Mouse (Mus musculus) heart, embryonic 13.5 days (tissue): ENCODE measurements around the gene Spink2. TPM values are rescaled to one million over a fixed set of nuclear protein-coding genes. Genes with fewer than 3 reads are reported as not detected.

Source experiments
- ATAC-seq: fragments of 200-750 bp; cut with Nextera tagmentation; 2 replicates; pipeline ENCODE4 v1.8.0; 2017; ENCODE audit warnings: moderate TSS enrichment; ENCODE audit not compliant: insufficient number of reproducible peaks, low FRiP score, low TSS enrichment; ENCODE audit errors: extremely low read depth
- H3K27ac ChIP-seq: fragments of 300-500 bp; sonication (generic); replicated peaks from 2 replicates; pipeline ENCODE4 v1.5.1; 2015; ENCODE audit warnings: moderate library complexity, mild to moderate bottlenecking, inconsistent platforms
- H3K27me3 ChIP-seq: fragments of 300-500 bp; sonication (generic); replicated peaks from 2 replicates; pipeline ENCODE4 v1.6.1; 2015; ENCODE audit warnings: mild to moderate bottlenecking, inconsistent platforms
- H3K36me3 ChIP-seq: fragments of 300-500 bp; sonication (generic); 2 replicates; pipeline ENCODE4 v1.6.1; 2015; ENCODE audit warnings: mild to moderate bottlenecking, inconsistent platforms
- H3K4me1 ChIP-seq: fragments of 300-500 bp; sonication (generic); 2 replicates; pipeline ENCODE4 v1.6.1; 2015; ENCODE audit warnings: inconsistent platforms
- H3K4me2 ChIP-seq: fragments of 300-500 bp; sonication (generic); 2 replicates; pipeline ENCODE4 v1.6.1; 2015; ENCODE audit warnings: inconsistent platforms, mild to moderate bottlenecking, moderate library complexity
- H3K4me3 ChIP-seq: fragments of 300-500 bp; sonication (generic); 2 replicates; pipeline ENCODE4 v1.5.1; 2015; ENCODE audit warnings: moderate library complexity, mild to moderate bottlenecking, inconsistent platforms
- H3K9ac ChIP-seq: fragments of 300-500 bp; sonication (generic); 2 replicates; pipeline ENCODE4 v1.6.1; 2015; ENCODE audit warnings: inconsistent platforms, mild to moderate bottlenecking, moderate library complexity
- H3K9me3 ChIP-seq: fragments of 300-500 bp; sonication (generic); 2 replicates; pipeline ENCODE4 v1.6.1; 2016; ENCODE audit warnings: inconsistent platforms
- WGBS: fragments of 180-500 bp; shearing (Covaris S2); methylation state at CpG from one replicate; pipeline ENCODE4 v1.1.7; 2015; ENCODE audit warnings: mixed read lengths; 5-methylcytosine and 5-hydroxymethylcytosine counted together
- polyA plus RNA-seq: library from polyadenylated mRNA; unstranded; fragments of >200 nt; fragmentation: Nextera tagmentation; extraction: Ambion mirVana; gene quantifications from 2 replicates; pipeline ENCODE4 v1.2.1, GENCODE M21; 2015

The Spink2 gene
- polyA plus RNA-seq, 1 experiment from 2014 or later: 5.7 TPM

DNA sequence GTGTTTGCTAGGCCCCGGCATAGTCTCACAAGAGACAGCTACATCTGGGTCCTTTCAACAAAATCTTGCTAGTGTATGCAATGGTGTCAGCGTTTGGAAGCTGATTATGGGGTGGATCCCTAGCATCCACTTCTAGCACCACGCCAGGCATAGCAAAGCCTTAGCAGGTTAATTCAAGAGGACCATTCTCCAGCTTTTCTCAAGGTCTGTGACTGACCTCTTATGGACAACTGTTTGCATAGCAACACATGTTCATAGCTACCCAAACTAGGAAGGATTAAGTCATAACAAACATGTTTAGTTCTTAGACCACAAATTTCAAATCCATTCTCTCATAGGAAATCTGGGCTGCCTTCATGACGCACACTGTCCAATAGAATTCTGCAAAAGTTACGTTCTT lies 40.7 kb downstream of the Spink2 start:
- 50% methylated on average over 5 of the region's 5 CpGs for WGBS
- Histone ChIP-seq H3K4me3 (no peak overlapping the region), H3K36me3 (no peaks in the 10 kb centered on the region), H3K9ac (no peak overlapping the region), H3K27ac (no peak overlapping the region), H3K4me2 (no peak overlapping the region), H3K4me1 (no peaks in the 10 kb centered on the region), H3K9me3 (no peaks in the 10 kb centered on the region), H3K27me3 (no peaks in the 10 kb centered on the region)
- ATAC-seq: no peak

DNA sequence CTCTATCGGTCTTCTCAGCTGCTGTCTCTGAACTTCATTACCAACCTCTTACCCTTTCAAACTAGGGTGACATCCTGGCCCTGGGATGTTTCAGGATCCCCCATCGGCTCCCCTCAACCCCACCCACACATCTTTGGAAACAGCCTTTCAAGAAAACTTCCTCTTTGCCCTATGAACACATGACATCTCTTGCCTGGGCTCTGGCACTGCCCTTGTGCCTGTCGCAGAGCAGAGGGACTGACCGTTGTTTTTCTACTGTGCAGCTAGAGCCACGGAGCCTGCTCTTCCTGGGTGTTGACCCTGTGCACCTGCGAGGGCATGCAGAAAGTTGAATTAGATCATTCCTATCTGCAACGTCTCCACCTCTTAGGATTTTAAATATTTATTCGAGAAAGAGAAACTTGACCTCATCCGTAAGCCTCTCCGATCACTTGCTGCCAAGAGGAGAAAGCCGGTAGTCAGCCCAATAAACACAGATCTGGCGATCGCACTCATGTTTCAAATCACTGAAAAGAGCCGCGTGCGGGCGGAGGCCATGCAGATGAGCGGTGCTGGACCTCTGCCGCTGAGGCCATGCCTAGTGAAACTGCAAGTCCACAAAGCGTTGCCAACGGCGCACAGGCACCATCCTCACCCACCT lies 43.8 kb downstream of the Spink2 start:
- Histone ChIP-seq H3K9me3 (no peaks in the 10 kb centered on the region), H3K4me1 (no peaks in the 10 kb centered on the region), H3K4me2 (no peak overlapping the region), H3K27me3 (no peaks in the 10 kb centered on the region), H3K27ac (no peak overlapping the region), H3K4me3 (no peak overlapping the region), H3K36me3 (no peaks in the 10 kb centered on the region), H3K9ac (no peak overlapping the region)
- no peak for ATAC-seq
- 79% methylated on average over 22 of the region's 22 CpGs for WGBS

- Histone ChIP-seq H3K9ac (peak overlapping the region; percentile 40; the same call in 1 of the 2 replicates), H3K4me2 (no peak overlapping the region), H3K4me1 (no peaks in the 10 kb centered on the region), H3K36me3 (no peaks in the 10 kb centered on the region), H3K4me3 (no peak overlapping the region), H3K9me3 (no peaks in the 10 kb centered on the region), H3K27me3 (no peaks in the 10 kb centered on the region), H3K27ac (no peak overlapping the region)
- 58% methylated on average over 13 of the region's 13 CpGs for WGBS
- no peak for ATAC-seq
Observed at GRCm38 (mm10) chr5:77165703-77166625, 45.3 kb downstream of the Spink2 start.

DNA sequence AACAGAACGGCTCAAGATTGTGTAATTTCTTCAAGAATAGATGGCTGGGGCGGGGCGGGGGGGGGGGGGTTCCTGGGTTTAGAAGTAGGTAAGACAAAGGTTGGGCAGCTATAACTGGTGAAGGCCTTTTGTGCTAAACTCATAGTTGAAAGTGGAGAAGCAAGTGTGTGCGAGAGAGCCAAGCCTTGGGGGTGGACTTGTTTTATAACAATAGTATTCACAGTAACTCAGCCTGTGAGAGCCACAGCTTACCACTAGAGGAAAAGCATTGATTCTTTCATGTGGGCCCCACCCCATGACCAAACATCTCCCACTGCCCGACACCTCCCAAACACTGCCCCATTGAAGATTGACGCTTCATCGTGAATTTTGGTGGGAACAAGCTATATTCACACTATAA lies 47.7 kb downstream of the Spink2 start:
- ATAC-seq: no peak
- no peak overlapping the region for H3K4me2 ChIP-seq
- no peaks in the 10 kb centered on the region for H3K27me3 ChIP-seq
- no peaks in the 10 kb centered on the region for H3K36me3 ChIP-seq
- H3K4me3 ChIP-seq: no peak overlapping the region
- no peak overlapping the region for H3K9ac ChIP-seq
- 84% methylated on average over 7 of the region's 7 CpGs for WGBS
- no peaks in the 10 kb centered on the region for H3K9me3 ChIP-seq
- H3K4me1 ChIP-seq: 0 out of 2 replicates have a peak, but pooled peaks cover under 1% of the 10 kb centered on the region
- H3K27ac ChIP-seq: no peak overlapping the region

- H3K9me3 ChIP-seq: no peaks in the 10 kb centered on the region
- ATAC-seq: no peak
- no peaks in the 10 kb centered on the region for H3K27me3 ChIP-seq
- 0 out of 2 replicates have a peak, but pooled peaks cover 7% of the 10 kb centered on the region for H3K4me1 ChIP-seq
- no peak overlapping the region for H3K4me2 ChIP-seq
- 85% methylated on average over 3 of the region's 3 CpGs for whole genome bisulfite sequencing
- no peak overlapping the region for H3K27ac ChIP-seq
- H3K4me3 ChIP-seq: no peak overlapping the region
- no peaks in the 10 kb centered on the region for H3K36me3 ChIP-seq
- H3K9ac ChIP-seq: no peak overlapping the region
Observed at GRCm38 (mm10) chr5:77162566-77162965, 48.7 kb downstream of the Spink2 start.

GRCm38 (mm10) chr5:77157777-77158540 lies 53.3 kb downstream of the Spink2 start:
- Histone ChIP-seq H3K27ac (no peak overlapping the region), H3K4me2 (no peak overlapping the region), H3K36me3 (no peaks in the 10 kb centered on the region), H3K9ac (no peak overlapping the region), H3K4me1 (peaks cover 14% of the 10 kb centered on the region), H3K27me3 (no peaks in the 10 kb centered on the region), H3K4me3 (no peak overlapping the region), H3K9me3 (no peaks in the 10 kb centered on the region)
- ATAC-seq: no peak
- 45% methylated on average over 14 of the region's 14 CpGs for WGBS

DNA sequence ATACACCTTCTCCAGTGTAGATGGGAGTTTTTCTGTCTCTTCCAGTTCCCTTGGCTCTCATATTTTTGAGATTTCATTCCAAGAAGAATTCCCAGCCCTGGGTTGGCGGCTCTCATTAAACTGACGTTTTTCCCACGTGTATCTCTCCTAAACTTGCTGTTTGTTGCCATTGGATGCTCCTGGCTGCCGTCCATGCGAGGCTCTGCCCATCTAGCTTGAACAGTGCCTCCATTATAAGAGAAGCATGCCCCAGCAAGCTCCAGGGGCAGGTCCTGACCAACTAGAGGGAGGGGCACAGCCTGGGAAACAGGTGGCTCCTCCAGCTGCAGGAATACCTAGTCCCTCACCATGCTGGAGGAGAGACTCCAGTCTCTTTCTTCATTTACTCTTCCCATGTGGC lies 54.3 kb downstream of the Spink2 start:
- Histone ChIP-seq H3K4me3 (no peak overlapping the region), H3K4me1 (peaks cover 14% of the 10 kb centered on the region), H3K36me3 (no peaks in the 10 kb centered on the region), H3K9me3 (no peaks in the 10 kb centered on the region), H3K27me3 (no peaks in the 10 kb centered on the region), H3K9ac (no peak overlapping the region), H3K27ac (no peak overlapping the region), H3K4me2 (no peak overlapping the region)
- no peak for ATAC-seq
- WGBS: 71% methylated on average over 5 of the region's 5 CpGs

DNA sequence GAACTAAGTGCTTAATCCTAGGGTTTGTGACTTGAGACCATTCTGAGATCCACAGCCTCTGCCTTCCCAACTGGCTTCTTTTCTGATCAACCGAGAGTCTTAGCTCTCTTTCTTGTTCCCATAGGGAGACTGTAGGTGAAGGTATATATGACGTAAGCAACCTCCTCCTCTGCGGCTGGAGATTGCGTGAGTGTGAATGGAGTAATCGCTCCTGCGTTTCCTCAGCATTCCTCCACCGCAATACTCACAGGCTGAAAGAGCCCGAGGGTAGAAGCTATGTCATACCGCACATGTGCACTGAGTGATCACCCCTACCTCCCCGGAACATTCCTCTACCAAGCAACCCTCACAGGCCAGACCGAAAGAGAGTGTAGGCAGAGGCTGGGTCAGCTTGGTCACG lies 55.7 kb downstream of the Spink2 start:
- Histone ChIP-seq H3K9me3 (no peaks in the 10 kb centered on the region), H3K4me1 (peaks cover 21% of the 10 kb centered on the region), H3K36me3 (no peaks in the 10 kb centered on the region), H3K4me2 (no peak overlapping the region), H3K27ac (no peak overlapping the region), H3K4me3 (no peak overlapping the region), H3K9ac (no peak overlapping the region), H3K27me3 (no peaks in the 10 kb centered on the region)
- no peak for ATAC-seq
- 84% methylated on average over 12 of the region's 12 CpGs for WGBS

Other genes starting within 250 kb of the Spink2 start
- 48.4 and 55.4 TPM in 2 replicates for gene Srp72, start 236.8 kb downstream of the Spink2 start, polyA plus RNA-seq
- gene Arl9, start 207.4 kb downstream of the Spink2 start, polyA plus RNA-seq: 0.31 TPM in 1 of 2 replicates, not detected in the other
- gene Thegl, start 195.4 kb downstream of the Spink2 start, polyA plus RNA-seq: 0.08 and 0.11 TPM in 2 replicates
- 12.6 and 16.4 TPM in 2 replicates for gene Hopx, start 96.3 kb downstream of the Spink2 start, polyA plus RNA-seq
- gene Rest, start 54.0 kb upstream of the Spink2 start, polyA plus RNA-seq: 21.1 and 23.2 TPM in 2 replicates
- gene Noa1, start 98.6 kb upstream of the Spink2 start, polyA plus RNA-seq: 18.8 and 19.2 TPM in 2 replicates
- 34.6 and 37.6 TPM in 2 replicates for gene Polr2b, start 98.7 kb upstream of the Spink2 start, polyA plus RNA-seq
- gene Igfbp7, start 196.6 kb upstream of the Spink2 start, polyA plus RNA-seq: 30.2 and 32.4 TPM in 2 replicates